Mouse (Mus musculus): ENCODE measurements around the gene Ltbp1.

Ltbp1 gene

GRCm38 (mm10) chr17:75436819-75437218 is 431.5 kb downstream of the Ltbp1 start:
- no peak for DNase-seq (ENCODE audit: low read depth, low spot score)

GRCm38 (mm10) chr17:75437239-75437750 is 431.9 kb downstream of the Ltbp1 start:
- DNase-seq (ENCODE audit: low read depth, low spot score), result no peak

- DNase-seq (ENCODE audit: low read depth, low spot score), result no peak
Measured at GRCm38 (mm10) chr17:75438162-75438561, 432.8 kb downstream of the Ltbp1 start.

GRCm38 (mm10) chr17:75439062-75439461 is 433.7 kb downstream of the Ltbp1 start:
- DNase-seq (ENCODE audit: low read depth, low spot score), result no peak

GRCm38 (mm10) chr17:75440619-75441018 is 435.3 kb downstream of the Ltbp1 start:
- DNase-seq (ENCODE audit: low read depth, low spot score), result peak; percentile 25

- no peak for DNase-seq (ENCODE audit: low read depth, low spot score)
Measured at GRCm38 (mm10) chr17:75441260-75441830, 436.0 kb downstream of the Ltbp1 start.
